Mouse (Mus musculus) thymus, adult 2 months (tissue): ENCODE results near the gene Exosc5.

Experiments used
- CTCF ChIP-seq: fragments of 200-500 bp; IDR thresholded peaks from 2 replicates; pipeline ENCODE4 v1.5.1; 2012; ENCODE audit warnings: mild to moderate bottlenecking, control low read depth, low read length, moderate library complexity, borderline replicate concordance; ENCODE audit not compliant: control insufficient read depth, poor library complexity, insufficient read depth; ENCODE audit errors: extremely low read depth
- POLR2A ChIP-seq: fragments of 200-500 bp; IDR thresholded peaks from 2 replicates; pipeline ENCODE4 v1.6.1; 2012; ENCODE audit warnings: mild to moderate bottlenecking, low read length, control low read depth, moderate library complexity; ENCODE audit not compliant: control insufficient read depth, poor library complexity, insufficient read depth; ENCODE audit errors: extremely low read depth

DNA sequence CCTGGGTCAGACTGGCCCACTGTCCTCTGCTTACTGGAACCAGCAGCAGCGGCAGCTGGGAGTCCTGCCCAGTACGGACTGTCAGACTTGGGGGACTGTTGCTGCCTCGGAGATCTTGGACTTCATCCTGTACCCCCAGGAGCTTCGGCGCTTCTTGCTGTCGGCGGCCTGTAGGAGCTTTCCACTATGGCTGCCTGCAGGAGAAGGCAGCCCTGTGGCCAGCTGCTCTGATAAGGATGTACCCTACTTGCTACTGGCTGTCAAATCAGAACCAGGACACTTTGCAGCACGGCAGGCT is 30.7 kb upstream of the Exosc5 start:
- TF ChIP-seq CTCF (no peak), POLR2A (no peak)
